Mouse (Mus musculus) liver, adult 2 months (tissue): ENCODE data around the gene Macf1.

Experiments used
- CTCF ChIP-seq: fragments of 200-500 bp; IDR thresholded peaks from 2 replicates; pipeline ENCODE4 v1.5.1; 2011; ENCODE audit warnings: low read depth, low read length, control low read depth
- POLR2A ChIP-seq: fragments of 200-500 bp; IDR thresholded peaks from 2 replicates; pipeline ENCODE4 v1.6.1; 2011; ENCODE audit warnings: low read length, control low read depth; ENCODE audit not compliant: insufficient read depth; ENCODE audit errors: extremely low read depth

DNA sequence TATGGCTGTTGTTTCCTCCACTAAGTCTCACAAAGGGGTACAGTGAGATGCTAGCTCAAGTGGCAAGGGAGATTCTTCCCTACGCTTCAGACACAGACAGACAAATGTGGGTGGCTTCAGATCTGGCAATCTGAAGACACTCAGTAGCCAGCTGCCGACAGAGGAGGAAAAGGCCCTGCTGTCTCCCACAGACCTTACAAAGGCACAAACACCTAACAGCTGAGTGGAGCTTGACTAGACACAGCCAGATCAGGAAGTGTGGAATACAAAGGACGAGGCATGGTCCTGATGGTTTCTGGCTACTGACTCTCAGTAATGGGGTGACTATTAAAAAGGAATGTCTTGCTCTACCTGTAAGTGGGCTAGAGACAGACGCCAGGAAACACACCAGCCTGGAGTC is 67.2 kb downstream of the Macf1 start:
- TF ChIP-seq POLR2A (no peak), CTCF (no peak)
